Mouse (Mus musculus) thymus, adult 2 months (tissue): ENCODE data around the gene Cobll1. TPM values are rescaled to one million over a fixed set of nuclear protein-coding genes. Genes with fewer than 3 reads are reported as not detected.

Experiments used
- DNase-seq: peaks from one replicate; pipeline ENCODE4 v3.0.0; 2021
- H3K27ac ChIP-seq: fragments of 200-500 bp; 2 replicates; pipeline ENCODE4 v1.5.1; 2012; ENCODE audit warnings: low read length, control low read depth; ENCODE audit not compliant: control insufficient read depth, insufficient read depth
- H3K27me3 ChIP-seq: fragments of 200-500 bp; 2 replicates; pipeline ENCODE4 v1.6.1; 2012; ENCODE audit warnings: mild to moderate bottlenecking, low read length, moderate library complexity, mixed read lengths; ENCODE audit not compliant: control insufficient read depth, insufficient read depth
- H3K36me3 ChIP-seq: fragments of 200-500 bp; 2 replicates; pipeline ENCODE4 v1.6.1; 2012; ENCODE audit warnings: mild to moderate bottlenecking, low read length, moderate library complexity; ENCODE audit not compliant: control insufficient read depth, insufficient read depth
- H3K4me1 ChIP-seq: fragments of 200-500 bp; replicated peaks from 2 replicates; pipeline ENCODE4 v1.6.1; 2012; ENCODE audit warnings: low read length; ENCODE audit not compliant: control insufficient read depth, insufficient read depth
- H3K4me3 ChIP-seq: fragments of 200-500 bp; 2 replicates; pipeline ENCODE4 v1.5.1; 2012; ENCODE audit warnings: mild to moderate bottlenecking, low read length, control low read depth, moderate library complexity; ENCODE audit not compliant: control insufficient read depth, insufficient read depth
- CTCF ChIP-seq: fragments of 200-500 bp; IDR thresholded peaks from 2 replicates; pipeline ENCODE4 v1.5.1; 2012; ENCODE audit warnings: mild to moderate bottlenecking, control low read depth, low read length, moderate library complexity, borderline replicate concordance; ENCODE audit not compliant: control insufficient read depth, poor library complexity, insufficient read depth; ENCODE audit errors: extremely low read depth
- POLR2A ChIP-seq: fragments of 200-500 bp; IDR thresholded peaks from 2 replicates; pipeline ENCODE4 v1.6.1; 2012; ENCODE audit warnings: mild to moderate bottlenecking, low read length, control low read depth, moderate library complexity; ENCODE audit not compliant: control insufficient read depth, poor library complexity, insufficient read depth; ENCODE audit errors: extremely low read depth
- WGBS: fragments of 180-500 bp; shearing (Covaris S2); methylation state at CpG from one replicate; pipeline ENCODE4 v1.1.7; 2018; 5-methylcytosine and 5-hydroxymethylcytosine counted together
- polyA plus RNA-seq: library from polyadenylated mRNA; depleted of rRNA; stranded (reverse); fragments of >200 nt; gene quantifications from 2 replicates; pipeline ENCODE4 v1.2.3, GENCODE M21; 2012

Cobll1 gene
- polyA plus RNA-seq, 1 experiment: 3.5 TPM

DNA sequence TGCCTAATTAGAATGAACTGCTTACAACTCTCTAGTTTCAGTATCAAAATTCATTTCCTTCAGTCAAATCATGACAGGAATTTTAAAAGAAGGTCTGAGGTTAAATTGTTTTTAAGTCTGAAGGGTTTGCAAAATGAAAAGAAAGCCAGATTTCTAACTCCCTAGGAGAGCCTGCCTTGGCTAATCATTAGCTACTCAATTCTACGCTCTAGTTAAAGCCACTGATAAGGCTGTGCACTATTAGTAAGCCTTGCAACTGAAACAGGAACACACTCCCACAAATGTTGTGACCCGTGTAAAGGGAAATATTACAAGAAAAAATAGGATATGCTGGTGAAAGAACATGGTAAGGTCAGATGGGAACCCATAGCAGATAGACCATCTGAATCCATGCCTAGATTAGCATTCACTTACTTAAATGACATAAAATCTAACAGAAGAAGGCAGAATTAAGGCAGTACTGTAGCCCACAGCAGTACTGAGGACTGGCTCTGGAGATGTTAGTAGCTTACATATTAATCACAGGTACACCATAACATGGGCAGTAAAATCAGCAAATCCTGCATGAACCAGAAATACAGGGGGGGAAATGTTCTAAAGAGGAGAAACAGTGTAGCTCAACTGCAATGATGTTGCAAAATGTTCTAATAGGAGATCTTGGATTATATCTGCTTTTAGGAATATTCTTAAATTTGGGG, 122.6 kb downstream of the Cobll1 start:
- H3K4me1 ChIP-seq: no peaks in the 10 kb centered on the region
- H3K4me3 ChIP-seq: no peak overlapping the region
- no peaks in the 10 kb centered on the region for H3K27me3 ChIP-seq
- WGBS: 93% methylated on average over 2 of the region's 2 CpGs
- H3K27ac ChIP-seq: no peak overlapping the region
- no peak for DNase-seq
- no peak for TF ChIP-seq POLR2A
- TF ChIP-seq CTCF: no peak
- no peaks in the 10 kb centered on the region for H3K36me3 ChIP-seq

DNA sequence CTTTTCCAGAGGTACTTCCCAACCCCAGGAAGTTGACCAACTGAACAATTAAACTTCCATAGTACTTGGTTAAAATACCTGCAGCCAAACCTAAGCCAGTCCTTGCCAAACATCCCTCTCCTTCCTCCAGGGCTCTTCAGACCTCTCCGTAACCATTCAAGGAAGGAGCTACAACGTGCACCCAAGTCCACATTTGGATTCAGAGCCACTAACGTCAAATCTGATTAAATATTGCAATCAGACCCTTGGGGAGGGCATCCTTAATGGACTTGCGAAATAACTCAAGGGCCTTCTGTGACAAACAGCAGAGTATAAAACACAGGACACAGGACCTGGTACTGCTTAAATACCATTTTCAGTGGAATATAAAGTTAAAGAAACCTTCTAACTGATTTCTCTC, 126.0 kb downstream of the Cobll1 start:
- Histone ChIP-seq H3K27ac (no peak overlapping the region), H3K36me3 (no peaks in the 10 kb centered on the region), H3K27me3 (no peaks in the 10 kb centered on the region), H3K4me1 (no peaks in the 10 kb centered on the region), H3K4me3 (no peak overlapping the region)
- 91% methylated on average over 4 of the region's 4 CpGs for WGBS
- DNase-seq: no peak
- TF ChIP-seq CTCF: no peak
- TF ChIP-seq POLR2A: no peak

GRCm38 (mm10) chr2:65104569-65104968, 134.6 kb downstream of the Cobll1 start:
- no peak overlapping the region for H3K27ac ChIP-seq
- no peaks in the 10 kb centered on the region for H3K4me1 ChIP-seq
- no peaks in the 10 kb centered on the region for H3K36me3 ChIP-seq
- H3K4me3 ChIP-seq: no peak overlapping the region
- H3K27me3 ChIP-seq: no peaks in the 10 kb centered on the region
- DNase-seq: no peak
- TF ChIP-seq POLR2A: no peak
- no peak for TF ChIP-seq CTCF
- 96% methylated on average over 6 of the region's 6 CpGs for WGBS

- H3K36me3 ChIP-seq: no peaks in the 10 kb centered on the region
- H3K4me1 ChIP-seq: no peaks in the 10 kb centered on the region
- DNase-seq: no peak
- TF ChIP-seq POLR2A: no peak
- no peak for TF ChIP-seq CTCF
- WGBS: 96% methylated on average over 3 of the region's 3 CpGs
- no peak overlapping the region for H3K4me3 ChIP-seq
- no peaks in the 10 kb centered on the region for H3K27me3 ChIP-seq
- no peak overlapping the region for H3K27ac ChIP-seq
Observed at GRCm38 (mm10) chr2:65103801-65104200, 135.4 kb downstream of the Cobll1 start.

DNA sequence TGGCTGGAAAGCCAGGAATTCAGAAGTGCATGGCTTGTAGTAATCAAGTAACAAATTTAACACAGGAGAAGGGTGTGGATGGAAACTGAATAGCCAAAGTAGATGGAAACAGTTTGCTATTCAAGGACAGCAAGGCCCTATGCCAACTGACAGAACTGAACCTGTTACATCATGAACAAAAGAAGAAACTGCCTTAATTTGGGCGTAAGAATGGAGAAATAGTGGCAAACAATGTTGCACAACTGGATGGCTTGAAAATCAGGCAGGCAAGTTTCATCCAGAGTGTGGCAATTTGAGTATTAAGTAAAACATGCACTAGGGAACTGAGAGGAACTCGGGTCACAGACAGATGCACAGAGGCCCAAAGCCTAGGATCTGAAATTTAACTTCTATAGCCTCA, 137.8 kb downstream of the Cobll1 start:
- H3K36me3 ChIP-seq: no peaks in the 10 kb centered on the region
- WGBS: 84% methylated on average over 2 of the region's 2 CpGs
- no peak for DNase-seq
- no peak overlapping the region for H3K4me3 ChIP-seq
- TF ChIP-seq CTCF (no peak), POLR2A (no peak)
- H3K4me1 ChIP-seq: no peaks in the 10 kb centered on the region
- no peak overlapping the region for H3K27ac ChIP-seq
- no peaks in the 10 kb centered on the region for H3K27me3 ChIP-seq

DNA sequence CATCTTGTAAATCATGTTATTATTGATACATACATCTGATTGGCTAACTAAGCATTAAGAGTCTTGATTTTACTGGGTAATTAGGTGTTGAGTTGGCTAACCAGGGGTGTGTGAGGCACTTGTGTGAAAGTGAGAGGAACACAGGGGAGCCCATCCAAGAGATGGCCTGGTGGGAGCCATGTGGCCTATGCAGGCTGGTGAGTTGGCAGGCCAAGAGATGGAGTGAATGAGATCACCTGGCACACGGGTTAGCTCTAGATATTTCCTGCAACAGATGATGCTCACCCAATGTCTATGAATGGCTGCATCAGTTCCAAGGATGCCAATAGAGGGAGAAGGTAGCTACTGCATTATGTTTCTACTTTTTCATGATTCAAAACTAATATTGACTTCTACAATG, 139.2 kb downstream of the Cobll1 start:
- H3K27me3 ChIP-seq: no peaks in the 10 kb centered on the region
- DNase-seq: no peak
- H3K4me1 ChIP-seq: no peaks in the 10 kb centered on the region
- TF ChIP-seq CTCF: no peak
- no peak for TF ChIP-seq POLR2A
- no peaks in the 10 kb centered on the region for H3K36me3 ChIP-seq
- no peak overlapping the region for H3K27ac ChIP-seq
- no peak overlapping the region for H3K4me3 ChIP-seq
- 100% methylated on average over 1 of the region's 1 CpGs for WGBS

DNA sequence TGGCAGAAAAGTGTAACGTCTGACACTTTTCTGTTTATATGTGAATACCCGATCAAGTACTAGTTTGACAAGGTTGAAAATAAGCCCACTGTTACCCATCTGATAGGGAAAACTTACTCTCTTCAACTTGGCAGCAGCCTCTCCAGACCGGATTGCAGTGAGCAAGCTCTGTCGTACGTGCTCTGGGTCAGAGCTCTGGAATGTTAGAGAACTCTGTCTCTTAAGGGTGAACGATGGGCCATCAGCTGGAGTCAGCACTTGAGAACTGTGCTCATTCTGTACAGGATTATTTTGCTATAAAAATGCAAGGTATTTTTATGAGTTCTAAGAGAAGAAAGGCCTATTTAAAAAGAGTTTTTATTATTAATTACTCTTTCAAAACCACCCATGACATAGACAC, 143.6 kb downstream of the Cobll1 start:
- no peak overlapping the region for H3K4me3 ChIP-seq
- H3K27me3 ChIP-seq: no peaks in the 10 kb centered on the region
- TF ChIP-seq CTCF (no peak), POLR2A (no peak)
- no peak overlapping the region for H3K27ac ChIP-seq
- 98% methylated on average over 6 of the region's 6 CpGs for WGBS
- H3K36me3 ChIP-seq: no peaks in the 10 kb centered on the region
- DNase-seq: no peak
- no peaks in the 10 kb centered on the region for H3K4me1 ChIP-seq
